Mouse (Mus musculus) neural tube, embryonic 11.5 days (tissue): ENCODE measurements around the gene Wdr46. TPM values are rescaled to one million over a fixed set of nuclear protein-coding genes. Genes with fewer than 3 reads are reported as not detected.
A peak's percentile ranks its signal among the peaks of the same experiment; 100 is the strongest.

Experiments used
- ATAC-seq: fragments of 200-750 bp; cut with Nextera tagmentation; 2 replicates; pipeline ENCODE4 v1.8.0; 2017; ENCODE audit warnings: moderate number of reproducible peaks, mild to moderate bottlenecking, moderate TSS enrichment, moderate library complexity; ENCODE audit not compliant: insufficient read depth, low FRiP score, low TSS enrichment
- DNase-seq: peaks from one replicate; pipeline ENCODE4 v3.0.0-alpha.2; 2015; ENCODE audit warnings: low spot score
- H3K27ac ChIP-seq: fragments of 300-500 bp; sonication (generic); 2 replicates; pipeline ENCODE4 v1.5.1; 2014; ENCODE audit warnings: low read depth, mild to moderate bottlenecking, low read length
- H3K27me3 ChIP-seq: fragments of 300-500 bp; sonication (generic); 2 replicates; pipeline ENCODE4 v1.6.1; 2014; ENCODE audit warnings: mild to moderate bottlenecking, low read length, mixed read lengths; ENCODE audit not compliant: control insufficient read depth, insufficient read depth
- H3K36me3 ChIP-seq: fragments of 300-500 bp; sonication (generic); 2 replicates; pipeline ENCODE4 v1.6.1; 2014; ENCODE audit warnings: mild to moderate bottlenecking, low read length, moderate library complexity, mixed read lengths; ENCODE audit not compliant: control insufficient read depth, insufficient read depth
- H3K4me1 ChIP-seq: fragments of 300-500 bp; sonication (generic); 2 replicates; pipeline ENCODE4 v1.6.1; 2014; ENCODE audit warnings: low read length, mixed read lengths; ENCODE audit not compliant: control insufficient read depth, insufficient read depth
- H3K4me2 ChIP-seq: fragments of 300-500 bp; sonication (generic); 2 replicates; pipeline ENCODE4 v1.6.1; 2014; ENCODE audit warnings: low read depth, mild to moderate bottlenecking, moderate library complexity
- H3K4me3 ChIP-seq: fragments of 300-500 bp; sonication (generic); 2 replicates; pipeline ENCODE4 v1.5.1; 2014; ENCODE audit warnings: low read depth, low read length
- H3K9ac ChIP-seq: fragments of 300-500 bp; sonication (generic); 2 replicates; pipeline ENCODE4 v1.6.1; 2014; ENCODE audit warnings: mild to moderate bottlenecking, low read length
- H3K9me3 ChIP-seq: fragments of 300-500 bp; sonication (generic); 2 replicates; pipeline ENCODE4 v1.6.1; 2016; ENCODE audit warnings: low read length; ENCODE audit not compliant: control insufficient read depth
- WGBS: fragments of 180-500 bp; shearing (Covaris S2); extraction: QIAGEN DNeasy Blood & Tissue Kit; methylation state at CpG from one replicate; pipeline ENCODE4 v1.1.7; 2014; 5-methylcytosine and 5-hydroxymethylcytosine counted together
- polyA plus RNA-seq: library from polyadenylated mRNA; unstranded; fragments of >200 nt; fragmentation: Nextera tagmentation; extraction: Ambion mirVana; gene quantifications from 2 replicates; pipeline ENCODE4 v1.2.1, GENCODE M21; 2014

The Wdr46 gene
- polyA plus RNA-seq, 1 experiment from 2014 or later = 29.5 TPM

DNA sequence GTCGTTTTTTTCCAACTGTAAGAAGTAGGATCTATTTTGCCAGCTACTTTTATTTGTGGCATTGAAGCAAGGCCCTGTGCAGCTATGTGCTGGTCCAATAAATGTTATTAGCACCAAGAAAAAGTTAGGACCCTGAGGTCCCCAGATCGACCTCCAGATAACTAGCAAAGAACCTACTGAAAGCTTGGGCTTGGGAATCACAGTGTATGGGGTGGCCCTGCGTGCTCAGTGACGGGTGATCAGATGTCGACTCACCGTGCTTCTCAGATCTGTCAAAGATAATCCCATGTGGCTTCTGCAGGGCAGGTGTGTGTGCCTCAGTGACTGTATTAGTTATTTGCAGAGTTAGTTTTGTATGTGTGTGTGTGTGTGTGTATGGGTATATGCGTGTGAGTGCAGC, 19.1 kb upstream of the Wdr46 start:
- Histone ChIP-seq H3K36me3 (no peaks in the 10 kb centered on the region; the same call in 1 of the 2 replicates), H3K27ac (no peak overlapping the region), H3K4me2 (no peak overlapping the region), H3K27me3 (no peaks in the 10 kb centered on the region), H3K4me3 (no peak overlapping the region), H3K9me3 (no peaks in the 10 kb centered on the region), H3K9ac (no peak overlapping the region), H3K4me1 (peaks cover 20% of the 10 kb centered on the region)
- ATAC-seq = no peak
- 87% methylated on average over 7 of the region's 7 CpGs for WGBS
- no peak for DNase-seq

DNA sequence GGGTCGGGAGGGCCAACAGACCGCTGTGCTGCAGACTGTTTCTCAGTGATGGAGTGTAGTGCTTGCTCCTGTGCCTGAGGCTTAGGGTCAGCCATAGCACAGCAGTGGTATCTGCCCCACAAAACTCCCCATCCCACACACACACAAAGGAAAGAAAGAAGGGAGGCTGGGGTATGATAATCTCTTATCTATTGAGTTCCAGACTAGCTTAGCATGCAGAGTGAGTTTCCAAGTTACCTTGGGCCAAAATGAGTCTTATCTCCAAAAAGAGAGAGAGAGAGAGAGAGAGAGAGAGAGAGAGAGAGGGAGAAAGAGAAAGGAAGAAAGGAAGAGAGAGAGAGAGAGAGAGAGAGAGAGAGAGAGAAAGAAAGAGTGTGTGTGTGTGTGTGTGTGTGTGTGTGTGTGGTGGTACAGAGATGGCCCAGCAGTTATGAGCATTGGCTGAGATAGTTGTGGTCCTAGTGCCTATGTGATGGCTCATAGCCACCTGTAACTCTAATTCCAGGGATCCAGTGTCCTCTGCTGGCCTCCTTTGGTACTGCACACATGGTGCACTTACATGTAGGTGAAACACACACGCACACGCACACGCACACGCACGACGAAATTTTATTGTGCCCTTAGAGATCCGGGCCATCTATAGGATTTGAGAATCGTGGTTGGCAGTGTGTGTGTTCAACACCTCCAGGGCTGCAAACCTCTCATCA, 15.7 kb upstream of the Wdr46 start:
- DNase-seq = no peak
- WGBS = 86% methylated on average over 10 of the region's 10 CpGs
- H3K4me3 ChIP-seq = no peak overlapping the region

GRCm38 (mm10) chr17:33925406-33926116, 14.9 kb upstream of the Wdr46 start:
- H3K9me3 ChIP-seq = no peaks in the 10 kb centered on the region
- no peak overlapping the region for H3K9ac ChIP-seq
- ATAC-seq = no peak
- no peak overlapping the region for H3K27ac ChIP-seq
- no peaks in the 10 kb centered on the region for H3K36me3 ChIP-seq
- 83% methylated on average over 20 of the region's 21 CpGs for WGBS
- H3K4me3 ChIP-seq = no peak overlapping the region
- H3K27me3 ChIP-seq = no peaks in the 10 kb centered on the region
- 0 out of 2 replicates have a peak, but pooled peaks cover under 1% of the 10 kb centered on the region for H3K4me1 ChIP-seq
- no peak overlapping the region for H3K4me2 ChIP-seq
- DNase-seq = no peak

More for the DNA sequence above, 15.7 kb upstream of the Wdr46 start:
- no peak overlapping the region for H3K9ac ChIP-seq
- peaks cover 6% of the 10 kb centered on the region; the same call in 1 of the 2 replicates for H3K4me1 ChIP-seq
- H3K9me3 ChIP-seq = no peaks in the 10 kb centered on the region
- ATAC-seq = no peak
- no peaks in the 10 kb centered on the region for H3K27me3 ChIP-seq
- H3K4me2 ChIP-seq = no peak overlapping the region
- no peaks in the 10 kb centered on the region for H3K36me3 ChIP-seq
- H3K27ac ChIP-seq = no peak overlapping the region

DNA sequence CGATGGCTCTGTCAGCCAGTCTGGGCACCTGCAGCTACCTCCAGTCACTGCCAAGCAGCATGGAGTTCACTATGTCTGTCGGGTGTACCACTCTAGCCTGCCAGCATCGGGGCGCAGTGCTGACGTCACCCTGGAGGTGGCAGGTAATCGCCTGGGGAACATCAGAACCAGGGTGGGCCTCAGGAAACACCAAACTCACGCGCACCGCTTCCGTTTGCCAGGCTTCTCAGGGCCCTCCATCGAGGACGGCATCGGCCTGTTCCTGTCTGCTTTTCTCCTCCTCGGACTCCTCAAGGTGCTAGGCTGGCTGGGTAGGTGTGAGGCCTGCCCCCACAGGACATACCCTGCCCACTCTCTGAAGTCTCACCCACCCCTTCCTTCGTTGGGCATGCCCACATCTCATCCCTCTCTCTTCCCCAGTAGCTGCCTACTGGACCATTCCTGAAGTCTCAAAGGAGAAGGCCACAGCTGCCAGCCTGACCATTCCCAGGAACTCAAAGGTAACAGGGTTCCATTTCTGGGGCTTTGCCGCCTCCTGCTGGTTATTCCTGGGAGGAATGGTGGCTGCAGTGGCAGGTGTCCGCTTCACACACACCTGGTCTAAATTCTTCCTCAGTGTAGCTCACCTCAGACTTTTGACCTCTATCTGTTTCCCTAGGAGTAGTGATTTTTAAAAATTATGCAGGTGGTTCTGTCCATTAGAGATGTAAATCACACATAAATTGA, 14.1 kb upstream of the Wdr46 start:
- 73% methylated on average over 17 of the region's 17 CpGs for WGBS
- no peak for ATAC-seq
- Histone ChIP-seq H3K4me3 (no peak overlapping the region), H3K27ac (no peak overlapping the region), H3K9ac (no peak overlapping the region), H3K4me2 (no peak overlapping the region), H3K4me1 (peaks cover 9% of the 10 kb centered on the region; the same call in 1 of the 2 replicates), H3K36me3 (no peaks in the 10 kb centered on the region), H3K9me3 (no peaks in the 10 kb centered on the region), H3K27me3 (no peaks in the 10 kb centered on the region)
- DNase-seq = no peak

- H3K27ac ChIP-seq = no peak overlapping the region
These were observed 12.1 kb upstream of the Wdr46 start for GRCm38 (mm10) chr17:33928251-33928947.

GRCm38 (mm10) chr17:33929371-33930279, 10.8 kb upstream of the Wdr46 start, which contains the start of gene Rgl2:
Gene Rgl2 (plus strand): TSS chr17:33929543.
- H3K4me3 ChIP-seq = peak within 1 kb of the TSS; percentile 91
- H3K36me3 ChIP-seq = peaks cover 5% of the 10 kb centered on the region; the same call in 1 of the 2 replicates
- DNase-seq (peak; percentile 97), ATAC-seq (peak; percentile 83)
- WGBS = under 1% methylated on average over 71 of the region's 80 CpGs
- peaks cover 9% of the 10 kb centered on the region; the same call in 1 of the 2 replicates for H3K4me1 ChIP-seq
- H3K9ac ChIP-seq = peak within 1 kb of the TSS; percentile 88
- no peaks in the 10 kb centered on the region for H3K27me3 ChIP-seq
- H3K9me3 ChIP-seq = no peaks in the 10 kb centered on the region
- H3K4me2 ChIP-seq = peak within 1 kb of the TSS; percentile 99
- H3K27ac ChIP-seq = peak within 1 kb of the TSS; percentile 95

More at GRCm38 (mm10) chr17:33928251-33928947, 12.1 kb upstream of the Wdr46 start:
- Histone ChIP-seq H3K4me2 (peak overlapping the region; percentile 99), H3K9ac (peak overlapping the region; percentile 67), H3K4me1 (peaks cover 9% of the 10 kb centered on the region; the same call in 1 of the 2 replicates), H3K9me3 (no peaks in the 10 kb centered on the region), H3K27me3 (no peaks in the 10 kb centered on the region), H3K4me3 (peak overlapping the region; percentile 91), H3K36me3 (peaks cover 4% of the 10 kb centered on the region; the same call in 1 of the 2 replicates)
- no peak for DNase-seq
- no peak for ATAC-seq
- WGBS = 63% methylated on average over 21 of the region's 21 CpGs

- WGBS = under 1% methylated on average over 44 of the region's 45 CpGs
- Histone ChIP-seq H3K4me3 (peak overlapping the region; percentile 91), H3K4me1 (peaks cover 9% of the 10 kb centered on the region; the same call in 1 of the 2 replicates), H3K9me3 (no peaks in the 10 kb centered on the region), H3K9ac (peak overlapping the region; percentile 88), H3K4me2 (peak overlapping the region; percentile 99), H3K36me3 (peaks cover 6% of the 10 kb centered on the region), H3K27me3 (no peaks in the 10 kb centered on the region), H3K27ac (peak overlapping the region; percentile 95)
- DNase-seq = peak; percentile 33
- ATAC-seq = 0 out of 2 replicates have a peak, but pooled peaks have one; percentile 3
These were observed 9.9 kb upstream of the Wdr46 start for GRCm38 (mm10) chr17:33930280-33931158.
